Mouse (Mus musculus): ENCODE measurements at regions not wholly inside any gene's neighbourhood (a gene's known extent, or its start where the extent isn't known, plus 50 kb on each side); places are given as distances from the start of the nearest gene placed in this dataset.

DNA sequence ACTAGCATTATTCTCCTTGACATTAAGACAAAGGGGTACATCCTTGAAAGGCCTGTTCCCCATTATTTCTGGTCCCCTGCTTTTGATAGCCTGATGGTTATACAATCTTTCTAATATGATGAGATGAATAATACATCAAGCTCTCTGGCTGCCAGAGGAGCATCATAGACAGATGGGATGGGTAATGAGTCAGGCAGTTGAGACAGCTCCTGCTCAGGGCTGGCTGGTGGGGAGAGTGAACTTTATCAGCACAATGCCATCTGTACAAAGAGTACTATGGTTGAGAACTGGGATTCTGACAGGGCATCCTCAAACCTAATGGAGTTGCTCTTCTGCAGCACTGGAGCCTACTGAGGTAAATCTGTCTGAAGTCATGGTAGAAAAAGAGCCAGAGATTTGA, 458.4 kb upstream of the Lmcd1 start:
- no peak for TF ChIP-seq CTCF (IDR thresholded peaks at IDR 0.05; ENCODE audit: borderline replicate concordance, extremely low read depth, insufficient read depth, insufficient read length)
- no peak for TF ChIP-seq POLR2A (IDR thresholded peaks at IDR 0.05; ENCODE audit: borderline replicate concordance, extremely low read depth, insufficient read depth, insufficient read length, poor library complexity, severe bottlenecking)

Data from brain, embryonic 14.5 days (tissue).